8 mouse cellular contexts compared by ENCODE assay signal in genomic region chr2:101871179-101871578, GRCm38 (mm10). TPM values are rescaled to one million over a fixed set of nuclear protein-coding genes. Genes with fewer than 3 reads are reported as not detected.
DNase-seq lines count a peak whose midpoint lies in the region; ATAC-seq lines count a peak whose summit lies in the region.

No protein-coding gene starts in this region.

- H3K9me3 ChIP-seq in forebrain, embryonic 12.5 days, result no peaks in the 10 kb centered on the region
- no peaks in the 10 kb centered on the region for H3K9me3 ChIP-seq in hindbrain, embryonic 16.5 days (ENCODE audit: control insufficient read depth, low read length)
- no peaks in the 10 kb centered on the region for H3K9me3 ChIP-seq in liver, embryonic 11.5 days (ENCODE audit: control insufficient read depth, low read length)
- no peaks in the 10 kb centered on the region for H3K9me3 ChIP-seq in neural tube, embryonic 11.5 days (ENCODE audit: control insufficient read depth, low read length)

- H3K36me3 ChIP-seq in forebrain, embryonic 12.5 days (replicated peaks), result no peaks in the 10 kb centered on the region
- H3K36me3 ChIP-seq in hindbrain, embryonic 16.5 days (ENCODE audit: control insufficient read depth, insufficient read depth, low read length), result no peaks in the 10 kb centered on the region
- no peaks in the 10 kb centered on the region for H3K36me3 ChIP-seq in liver, embryonic 11.5 days (ENCODE audit: control insufficient read depth, insufficient read depth, low read length)
- no peaks in the 10 kb centered on the region for H3K36me3 ChIP-seq in neural tube, embryonic 11.5 days (ENCODE audit: control insufficient read depth, insufficient read depth, low read length)

- no peak overlapping the region for H3K4me3 ChIP-seq in forebrain, embryonic 12.5 days (replicated peaks)
- no peak overlapping the region for H3K4me3 ChIP-seq in hindbrain, embryonic 16.5 days (ENCODE audit: low read length)
- no peak overlapping the region for H3K4me3 ChIP-seq in liver, embryonic 11.5 days (ENCODE audit: low read depth, low read length)
- H3K4me3 ChIP-seq in neural tube, embryonic 11.5 days (ENCODE audit: low read depth, low read length), result no peak overlapping the region

- ATAC-seq in activated CD4-positive, CD25-positive, alpha-beta regulatory T cell, adult 4 months, result peak; percentile 72
- ATAC-seq in forebrain, embryonic 12.5 days (ENCODE audit: low FRiP score), result no peak
- ATAC-seq in hindbrain, embryonic 16.5 days, result no peak
- ATAC-seq in liver, embryonic 11.5 days (replicated peaks; ENCODE audit: low FRiP score), result no peak
- no peak for ATAC-seq in neural tube, embryonic 11.5 days (ENCODE audit: insufficient read depth, low FRiP score, low TSS enrichment)

- no peaks in the 10 kb centered on the region; the same call in 1 of the 2 replicates for H3K4me1 ChIP-seq in forebrain, embryonic 12.5 days
- no peaks in the 10 kb centered on the region; the same call in 1 of the 2 replicates for H3K4me1 ChIP-seq in hindbrain, embryonic 16.5 days (ENCODE audit: control insufficient read depth, insufficient read depth, low read depth, low read length)
- H3K4me1 ChIP-seq in liver, embryonic 11.5 days (replicated peaks; ENCODE audit: control insufficient read depth, insufficient read depth, low read length), result no peaks in the 10 kb centered on the region
- H3K4me1 ChIP-seq in neural tube, embryonic 11.5 days (ENCODE audit: control insufficient read depth, insufficient read depth, low read length), result no peaks in the 10 kb centered on the region

- peaks cover 6% of the 10 kb centered on the region; the same call in 1 of the 2 replicates for H3K27me3 ChIP-seq in forebrain, embryonic 12.5 days
- no peaks in the 10 kb centered on the region; the same call in 1 of the 2 replicates for H3K27me3 ChIP-seq in hindbrain, embryonic 16.5 days (replicated peaks; ENCODE audit: control insufficient read depth, insufficient read depth, low read length)
- peaks cover 2% of the 10 kb centered on the region; the same call in 1 of the 2 replicates for H3K27me3 ChIP-seq in liver, embryonic 11.5 days (replicated peaks; ENCODE audit: control insufficient read depth, insufficient read depth, low read length)
- no peaks in the 10 kb centered on the region for H3K27me3 ChIP-seq in neural tube, embryonic 11.5 days (ENCODE audit: control insufficient read depth, insufficient read depth, low read length)

- no peak overlapping the region for H3K9ac ChIP-seq in forebrain, embryonic 12.5 days
- H3K9ac ChIP-seq in hindbrain, embryonic 16.5 days (ENCODE audit: low read depth, low read length), result no peak overlapping the region
- H3K9ac ChIP-seq in liver, embryonic 11.5 days (ENCODE audit: low read depth, low read length), result no peak overlapping the region
- H3K9ac ChIP-seq in neural tube, embryonic 11.5 days (ENCODE audit: low read length), result no peak overlapping the region

- peak overlapping the region; percentile 34 for H3K4me2 ChIP-seq in forebrain, embryonic 12.5 days
- H3K4me2 ChIP-seq in hindbrain, embryonic 16.5 days (ENCODE audit: low read length), result peak overlapping the region; percentile 42; the same call in 1 of the 2 replicates
- H3K4me2 ChIP-seq in liver, embryonic 11.5 days, result peak overlapping the region; percentile 45; the same call in 1 of the 2 replicates
- peak overlapping the region; percentile 35; the same call in 1 of the 2 replicates for H3K4me2 ChIP-seq in neural tube, embryonic 11.5 days (ENCODE audit: low read depth)

- peak; percentile 30 for DNase-seq in right cerebral cortex, adult 18-20 months
- DNase-seq in right cerebral cortex, postnatal 14 days, result no peak
- DNase-seq in liver, embryonic 11.5 days (ENCODE audit: low spot score), result peak; percentile 31
- DNase-seq in neural tube, embryonic 11.5 days (ENCODE audit: low spot score), result peak; percentile 44
- DNase-seq in frontal cortex, postnatal 10 days (ENCODE audit: low spot score in 2 of 2), result no peak

- WGBS in forebrain, embryonic 12.5 days, result 30% methylated on average over 14 of the region's 14 CpGs
- 32% methylated on average over 14 of the region's 14 CpGs for WGBS in hindbrain, embryonic 16.5 days
- WGBS in liver, embryonic 11.5 days, result 29% methylated on average over 14 of the region's 14 CpGs
- WGBS in neural tube, embryonic 11.5 days, result 29% methylated on average over 14 of the region's 14 CpGs

- H3K27ac ChIP-seq in forebrain, embryonic 12.5 days, result no peak overlapping the region
- no peak overlapping the region for H3K27ac ChIP-seq in hindbrain, embryonic 16.5 days (ENCODE audit: low read depth, low read length)
- no peak overlapping the region for H3K27ac ChIP-seq in liver, embryonic 11.5 days (ENCODE audit: low read depth, low read length)
- no peak overlapping the region for H3K27ac ChIP-seq in neural tube, embryonic 11.5 days (ENCODE audit: low read depth, low read length)

RNA-seq across cellular contexts. Expression of gene Prr5l, which starts 11.6 kb away (rescaled TPM):
- polyA plus RNA-seq in activated CD4-positive, CD25-positive, alpha-beta regulatory T cell, adult 4 months (2017; shearing (Covaris generic)), result 1 to 10 TPM in 1 of 2 experiments, under 1 TPM in 1; 0.78 to 1.2 TPM
- 14.1 and 15.5 TPM in 2 replicates for polyA plus RNA-seq in forebrain, embryonic 12.5 days (2016; fragmentation: Nextera tagmentation; extraction: Ambion mirVana)
- polyA plus RNA-seq in hindbrain, embryonic 16.5 days (2015; fragmentation: Nextera tagmentation; extraction: Ambion mirVana), result 6.0 and 6.3 TPM in 2 replicates
- 8.5 and 8.9 TPM in 2 replicates for polyA plus RNA-seq in liver, embryonic 11.5 days (2014; fragmentation: Nextera tagmentation; extraction: Ambion mirVana)
- 11.5 and 11.7 TPM in 2 replicates for polyA plus RNA-seq in neural tube, embryonic 11.5 days (2014; fragmentation: Nextera tagmentation; extraction: Ambion mirVana)

RNA-seq across cellular contexts. Expression of gene Commd9, which starts 14.9 kb away (rescaled TPM):
- polyA plus RNA-seq in activated CD4-positive, CD25-positive, alpha-beta regulatory T cell, adult 4 months (2017; shearing (Covaris generic)), result 10 to 100 TPM; 20.6 to 20.8 TPM
- polyA plus RNA-seq in forebrain, embryonic 12.5 days (2016; fragmentation: Nextera tagmentation; extraction: Ambion mirVana), result 78.1 and 78.2 TPM in 2 replicates
- polyA plus RNA-seq in hindbrain, embryonic 16.5 days (2015; fragmentation: Nextera tagmentation; extraction: Ambion mirVana), result 98.7 and 104 TPM in 2 replicates
- polyA plus RNA-seq in liver, embryonic 11.5 days (2014; fragmentation: Nextera tagmentation; extraction: Ambion mirVana), result 46.1 and 47.6 TPM in 2 replicates
- 72.9 and 78.7 TPM in 2 replicates for polyA plus RNA-seq in neural tube, embryonic 11.5 days (2014; fragmentation: Nextera tagmentation; extraction: Ambion mirVana)

Comparison
In these comparisons a context has a peak if more than half of its experiments do, and no peak if none do; other contexts are left out.
1. DNase-seq: peak in right cerebral cortex, adult 18-20 months (single experiment), liver, embryonic 11.5 days (single experiment) and neural tube, embryonic 11.5 days (single experiment); none in right cerebral cortex, postnatal 14 days (single experiment) and frontal cortex, postnatal 10 days (0 of 2).
2. Peak in every context shown above with its lines, with median percentiles within 50 percentile points of each other: H3K4me2 ChIP-seq.